Mouse (Mus musculus) thymus, postnatal 14 days (tissue): ENCODE data around the gene Zfp937.
"Not testable (repeated sequence)": the region's sequence is repeated elsewhere in the genome, so short reads cannot be mapped to it uniquely, and the experiment has no call there.

Experiments
- DNase-seq: peaks from one replicate; pipeline ENCODE4 v3.0.0; 2021

The Zfp937 gene

GRCm38 (mm10) chr2:150217600-150218362 lies at the start of gene Zfp937:
Zfp937 (plus strand) TSS chr2:150218073.
- DNase-seq: peak; percentile 43

GRCm38 (mm10) chr2:150173833-150174232 lies 44.0 kb upstream of the Zfp937 start:
- DNase-seq: no peak

- DNase-seq: not testable (repeated sequence)
These were observed 38.3 kb upstream of the Zfp937 start, which contains the start of gene Gm10770 for GRCm38 (mm10) chr2:150179579-150179978. Gm10770 (minus strand) TSS chr2:150179679.

GRCm38 (mm10) chr2:150181046-150181445 lies 36.8 kb upstream of the Zfp937 start:
- not testable (repeated sequence) for DNase-seq

- not testable (repeated sequence) for DNase-seq
These were observed 36.3 kb upstream of the Zfp937 start, which contains the start of gene Gm14139 for GRCm38 (mm10) chr2:150181570-150181999. Gm14139 (plus strand) TSS chr2:150181755.

GRCm38 (mm10) chr2:150218363-150218725 lies 471 bp downstream of the Zfp937 start:
- DNase-seq: not testable (repeated sequence)

- not testable (repeated sequence) for DNase-seq
These were observed 5.4 kb downstream of the Zfp937 start for GRCm38 (mm10) chr2:150223263-150223662.

- DNase-seq: no peak
These were observed 25.3 kb downstream of the Zfp937 start for GRCm38 (mm10) chr2:150243211-150243610.

- DNase-seq: not testable (repeated sequence)
These were observed 37.6 kb downstream of the Zfp937 start, which contains the start of gene Gm21994 for GRCm38 (mm10) chr2:150255491-150255890. Gm21994 (minus strand) TSS chr2:150255591.

- not testable (repeated sequence) for DNase-seq
These were observed 39.0 kb downstream of the Zfp937 start for GRCm38 (mm10) chr2:150256861-150257260.

GRCm38 (mm10) chr2:150257291-150257690 lies 39.4 kb downstream of the Zfp937 start, which contains the start of gene Gm14124:
Gm14124 (plus strand) TSS chr2:150257517.
- not testable (repeated sequence) for DNase-seq
